In genomic region chr3:41962923-41963322, GRCm38 (mm10) we compare ENCODE assay signal across 13 mouse cellular contexts.
DNase-seq lines count a peak whose midpoint lies in the region; ATAC-seq and TF ChIP-seq lines count a peak whose summit lies in the region.
"Had no signal": no experiment of that assay in that cellular context is flagged by ENCODE, and none has a peak within 500 bp of the region (broad histone marks: within the 10 kb centered on the region; RNA-seq: fewer than 3 reads in every experiment).

No protein-coding gene starts in this region.

- H3K9me3 ChIP-seq in hindbrain, postnatal 0 days (ENCODE audit: low read length), result no peaks in the 10 kb centered on the region
- no peaks in the 10 kb centered on the region for H3K9me3 ChIP-seq in hindbrain, embryonic 10.5 days
- H3K9me3 ChIP-seq in embryonic facial prominence, embryonic 15.5 days (replicated peaks), result no peaks in the 10 kb centered on the region
- no peaks in the 10 kb centered on the region for H3K9me3 ChIP-seq in liver, embryonic 11.5 days (ENCODE audit: control insufficient read depth, low read length)
- H3K9me3 ChIP-seq in heart, embryonic 11.5 days (replicated peaks; ENCODE audit: control insufficient read depth, low read length), result no peaks in the 10 kb centered on the region; the same call in 1 of the 2 replicates
- H3K9me3 ChIP-seq: kidney, embryonic 15.5 days; liver, embryonic 12.5 days; neural tube, embryonic 15.5 days had no signal

- peak; percentile 23 for DNase-seq in hindbrain, postnatal 0 days (ENCODE audit: low spot score)
- no peak for DNase-seq in hindbrain, embryonic 10.5 days (ENCODE audit: low spot score)
- DNase-seq in layer of hippocampus, adult 2 months (ENCODE audit: low spot score in 2 of 2), result peak; percentile 33 to 37
- peak; percentile 43 to 70 for DNase-seq in right cerebral cortex, postnatal 10 days (ENCODE audit: low spot score in 2 of 2)
- no peak for DNase-seq in liver, embryonic 11.5 days (ENCODE audit: low spot score)
- DNase-seq: cerebellum, postnatal 25 days had no signal

- no peak overlapping the region for H3K27ac ChIP-seq in hindbrain, postnatal 0 days
- H3K27ac ChIP-seq in hindbrain, embryonic 10.5 days, result no peak overlapping the region
- H3K27ac ChIP-seq in embryonic facial prominence, embryonic 15.5 days (replicated peaks), result no peak overlapping the region
- no peak overlapping the region for H3K27ac ChIP-seq in layer of hippocampus, adult 2 months
- H3K27ac ChIP-seq in liver, embryonic 11.5 days (ENCODE audit: low read depth, low read length), result no peak overlapping the region
- no peak overlapping the region for H3K27ac ChIP-seq in heart, embryonic 11.5 days (ENCODE audit: low read depth, low read length)
- H3K27ac ChIP-seq: kidney, embryonic 15.5 days; liver, embryonic 12.5 days; neural tube, embryonic 15.5 days had no signal

- H3K27me3 ChIP-seq in hindbrain, postnatal 0 days (ENCODE audit: insufficient read depth, low read length), result no peaks in the 10 kb centered on the region
- no peaks in the 10 kb centered on the region for H3K27me3 ChIP-seq in hindbrain, embryonic 10.5 days (ENCODE audit: insufficient read depth, poor library complexity, severe bottlenecking)
- H3K27me3 ChIP-seq in embryonic facial prominence, embryonic 15.5 days, result no peaks in the 10 kb centered on the region
- H3K27me3 ChIP-seq in liver, embryonic 11.5 days (replicated peaks; ENCODE audit: control insufficient read depth, insufficient read depth, low read length), result no peaks in the 10 kb centered on the region
- H3K27me3 ChIP-seq in heart, embryonic 11.5 days (ENCODE audit: control insufficient read depth, insufficient read depth, low read length), result no peaks in the 10 kb centered on the region
- H3K27me3 ChIP-seq: CH12.LX; kidney, embryonic 15.5 days; liver, embryonic 12.5 days; megakaryocyte, embryonic 14.5 days; neural tube, embryonic 15.5 days had no signal

- peak; percentile 49; the same call in 1 of the 2 replicates for ATAC-seq in hindbrain, postnatal 0 days
- 0 out of 2 replicates have a peak, but pooled peaks have one; percentile 47 for ATAC-seq in embryonic facial prominence, embryonic 15.5 days (ENCODE audit: insufficient number of reproducible peaks, low FRiP score, low TSS enrichment, low read depth)
- no peak for ATAC-seq in liver, embryonic 11.5 days (replicated peaks; ENCODE audit: low FRiP score)
- ATAC-seq in heart, embryonic 11.5 days (replicated peaks; ENCODE audit: insufficient number of reproducible peaks, low FRiP score, low TSS enrichment), result no peak
- ATAC-seq: liver, embryonic 12.5 days had no signal

- TF ChIP-seq CTCF in hindbrain, postnatal 0 days (IDR thresholded peaks at IDR 0.05; ENCODE audit: low read depth), result no peak
- TF ChIP-seq CTCF in layer of hippocampus, adult 2 months (conservative IDR thresholded peaks at IDR 0.05), result no peak

- no peaks in the 10 kb centered on the region for H3K36me3 ChIP-seq in hindbrain, postnatal 0 days (ENCODE audit: insufficient read depth, low read length)
- H3K36me3 ChIP-seq in hindbrain, embryonic 10.5 days, result no peaks in the 10 kb centered on the region
- no peaks in the 10 kb centered on the region for H3K36me3 ChIP-seq in embryonic facial prominence, embryonic 15.5 days
- H3K36me3 ChIP-seq in liver, embryonic 11.5 days (ENCODE audit: control insufficient read depth, insufficient read depth, low read length), result no peaks in the 10 kb centered on the region
- H3K36me3 ChIP-seq in heart, embryonic 11.5 days (ENCODE audit: control insufficient read depth, insufficient read depth, low read length), result no peaks in the 10 kb centered on the region
- H3K36me3 ChIP-seq: kidney, embryonic 15.5 days; liver, embryonic 12.5 days; neural tube, embryonic 15.5 days had no signal

- 71% methylated on average over 7 of the region's 7 CpGs for WGBS in hindbrain, postnatal 0 days
- WGBS in hindbrain, embryonic 10.5 days, result 88% methylated on average over 7 of the region's 7 CpGs
- 38% methylated on average over 7 of the region's 7 CpGs for WGBS in embryonic facial prominence, embryonic 15.5 days
- WGBS in liver, embryonic 11.5 days, result 84% methylated on average over 7 of the region's 7 CpGs
- WGBS in heart, embryonic 11.5 days (ENCODE audit: insufficient replicate concordance), result 79% methylated on average over 7 of the region's 7 CpGs

- H3K4me2 ChIP-seq in hindbrain, postnatal 0 days (ENCODE audit: low read depth, low read length), result no peak overlapping the region
- no peak overlapping the region for H3K4me2 ChIP-seq in embryonic facial prominence, embryonic 15.5 days (replicated peaks)
- H3K4me2 ChIP-seq in liver, embryonic 11.5 days, result no peak overlapping the region
- no peak overlapping the region for H3K4me2 ChIP-seq in heart, embryonic 11.5 days
- H3K4me2 ChIP-seq: kidney, embryonic 15.5 days; liver, embryonic 12.5 days; neural tube, embryonic 15.5 days had no signal

- H3K4me1 ChIP-seq in hindbrain, postnatal 0 days (ENCODE audit: insufficient read depth, low read length), result no peaks in the 10 kb centered on the region
- no peaks in the 10 kb centered on the region for H3K4me1 ChIP-seq in hindbrain, embryonic 10.5 days (replicated peaks)
- H3K4me1 ChIP-seq in embryonic facial prominence, embryonic 15.5 days, result no peaks in the 10 kb centered on the region
- no peaks in the 10 kb centered on the region for H3K4me1 ChIP-seq in liver, embryonic 11.5 days (replicated peaks; ENCODE audit: control insufficient read depth, insufficient read depth, low read length)
- no peaks in the 10 kb centered on the region for H3K4me1 ChIP-seq in heart, embryonic 11.5 days (ENCODE audit: control insufficient read depth, insufficient read depth, low read length)
- H3K4me1 ChIP-seq: kidney, embryonic 15.5 days; liver, embryonic 12.5 days; megakaryocyte, embryonic 14.5 days had no signal

- H3K9ac ChIP-seq in hindbrain, postnatal 0 days (replicated peaks; ENCODE audit: low read length), result no peak overlapping the region
- no peak overlapping the region for H3K9ac ChIP-seq in embryonic facial prominence, embryonic 15.5 days
- H3K9ac ChIP-seq in liver, embryonic 11.5 days (ENCODE audit: low read depth, low read length), result no peak overlapping the region
- no peak overlapping the region for H3K9ac ChIP-seq in heart, embryonic 11.5 days (ENCODE audit: low read depth, low read length)
- H3K9ac ChIP-seq: kidney, embryonic 15.5 days; liver, embryonic 12.5 days; neural tube, embryonic 15.5 days had no signal

- H3K4me3 ChIP-seq in hindbrain, postnatal 0 days (ENCODE audit: low read length), result no peak overlapping the region
- no peak overlapping the region for H3K4me3 ChIP-seq in hindbrain, embryonic 10.5 days
- no peak overlapping the region for H3K4me3 ChIP-seq in embryonic facial prominence, embryonic 15.5 days (replicated peaks)
- H3K4me3 ChIP-seq in layer of hippocampus, adult 2 months, result no peak overlapping the region
- no peak overlapping the region for H3K4me3 ChIP-seq in liver, embryonic 11.5 days (ENCODE audit: low read depth, low read length)
- H3K4me3 ChIP-seq in heart, embryonic 11.5 days (ENCODE audit: low read depth, low read length), result no peak overlapping the region
- H3K4me3 ChIP-seq: kidney, embryonic 15.5 days; liver, embryonic 12.5 days; megakaryocyte, embryonic 14.5 days; neural tube, embryonic 15.5 days had no signal

Comparison
In these comparisons a context has a peak if more than half of its experiments do, and no peak if none do; other contexts are left out.
1. DNase-seq: peak in hindbrain, postnatal 0 days (single experiment), layer of hippocampus, adult 2 months (2 of 2) and right cerebral cortex, postnatal 10 days (2 of 2); none in hindbrain, embryonic 10.5 days (single experiment) and liver, embryonic 11.5 days (single experiment).
2. ATAC-seq: peak in hindbrain, postnatal 0 days (single experiment) and embryonic facial prominence, embryonic 15.5 days (single experiment); none in liver, embryonic 11.5 days (single experiment) and heart, embryonic 11.5 days (single experiment).